Mouse (Mus musculus): ENCODE measurements at regions not wholly inside any gene's neighbourhood (a gene's known extent, or its start where the extent isn't known, plus 50 kb on each side); places are given as distances from the start of the nearest gene placed in this dataset.

GRCm38 (mm10) chr1:159398643-159399042 is 124.9 kb upstream of the Tnr start:
- no peak for DNase-seq

- DNase-seq = no peak
These were observed 117.3 kb upstream of the Tnr start for GRCm38 (mm10) chr1:159406317-159406716.

GRCm38 (mm10) chr1:159406781-159407180 is 116.8 kb upstream of the Tnr start:
- DNase-seq = no peak

- DNase-seq = peak; percentile 46 to 54
These were observed 110.2 kb upstream of the Tnr start for GRCm38 (mm10) chr1:159413374-159413773.

- no peak for DNase-seq
These were observed 107.9 kb upstream of the Tnr start for GRCm38 (mm10) chr1:159415656-159416055.

GRCm38 (mm10) chr1:159417176-159417575 is 106.4 kb upstream of the Tnr start:
- no peak for DNase-seq

GRCm38 (mm10) chr1:159419301-159419965 is 104.1 kb upstream of the Tnr start:
- no peak for DNase-seq

- DNase-seq = no peak
These were observed 103.4 kb upstream of the Tnr start for GRCm38 (mm10) chr1:159420189-159420588.

GRCm38 (mm10) chr1:159423694-159424093 is 99.9 kb upstream of the Tnr start:
- no peak for DNase-seq

GRCm38 (mm10) chr1:159429926-159430325 is 93.6 kb upstream of the Tnr start:
- DNase-seq = no peak

- no peak for DNase-seq
These were observed 90.0 kb upstream of the Tnr start for GRCm38 (mm10) chr1:159433521-159433920.

GRCm38 (mm10) chr1:159440770-159441169 is 82.8 kb upstream of the Tnr start:
- DNase-seq = no peak

GRCm38 (mm10) chr1:159444093-159444492 is 79.5 kb upstream of the Tnr start:
- DNase-seq = no peak

- no peak for DNase-seq
These were observed 78.1 kb upstream of the Tnr start for GRCm38 (mm10) chr1:159445465-159445864.

GRCm38 (mm10) chr1:159451462-159451861 is 72.1 kb upstream of the Tnr start:
- DNase-seq = no peak

GRCm38 (mm10) chr1:159460876-159461275 is 62.7 kb upstream of the Tnr start:
- DNase-seq = no peak

- no peak for DNase-seq
These were observed 52.6 kb upstream of the Tnr start for GRCm38 (mm10) chr1:159470941-159471340.

Measured in layer of hippocampus, postnatal 36 days (tissue).